Mouse (Mus musculus) lung, adult 2 months (tissue): ENCODE measurements around the gene Ptma. TPM values are rescaled to one million over a fixed set of nuclear protein-coding genes. Genes with fewer than 3 reads are reported as not detected.
A peak's percentile ranks its signal among the peaks of the same experiment; 100 is the strongest.
"Not testable (repeated sequence)": the region's sequence is repeated elsewhere in the genome, so short reads cannot be mapped to it uniquely, and the experiment has no call there.

Experiments
- DNase-seq: peaks from one replicate; pipeline ENCODE4 v3.0.0; 2022
- H3K4me1 ChIP-seq: fragments of 200-500 bp; 2 replicates; pipeline ENCODE4 v1.6.1; 2011; ENCODE audit warnings: low read length; ENCODE audit not compliant: control insufficient read depth, insufficient read depth
- H3K4me3 ChIP-seq: fragments of 200-500 bp; replicated peaks from 2 replicates; pipeline ENCODE3; 2011; ENCODE audit warnings: low read depth, mild to moderate bottlenecking, control low read depth, low read length; ENCODE audit errors: extremely low read depth
- CTCF ChIP-seq: fragments of 200-500 bp; IDR thresholded peaks from 2 replicates; pipeline ENCODE4 v1.5.1; 2011; ENCODE audit warnings: mild to moderate bottlenecking, low read length, control low read depth; ENCODE audit not compliant: insufficient read depth
- POLR2A ChIP-seq: fragments of 200-500 bp; IDR thresholded peaks from 2 replicates; pipeline ENCODE4 v1.6.1; 2011; ENCODE audit warnings: low read depth, mild to moderate bottlenecking, control low read depth, low read length, borderline replicate concordance; ENCODE audit errors: extremely low read depth
- WGBS: fragments of 180-500 bp; shearing (Covaris S2); methylation state at CpG from one replicate; pipeline ENCODE4 v1.1.7; 2018; 5-methylcytosine and 5-hydroxymethylcytosine counted together
- polyA plus RNA-seq: library from polyadenylated mRNA; depleted of rRNA; stranded (reverse); fragments of >200 nt; gene quantifications from 2 replicates; pipeline ENCODE4 v1.2.3, GENCODE M21; 2012

Gene Ptma
- polyA plus RNA-seq, 1 experiment = 751 TPM

DNA sequence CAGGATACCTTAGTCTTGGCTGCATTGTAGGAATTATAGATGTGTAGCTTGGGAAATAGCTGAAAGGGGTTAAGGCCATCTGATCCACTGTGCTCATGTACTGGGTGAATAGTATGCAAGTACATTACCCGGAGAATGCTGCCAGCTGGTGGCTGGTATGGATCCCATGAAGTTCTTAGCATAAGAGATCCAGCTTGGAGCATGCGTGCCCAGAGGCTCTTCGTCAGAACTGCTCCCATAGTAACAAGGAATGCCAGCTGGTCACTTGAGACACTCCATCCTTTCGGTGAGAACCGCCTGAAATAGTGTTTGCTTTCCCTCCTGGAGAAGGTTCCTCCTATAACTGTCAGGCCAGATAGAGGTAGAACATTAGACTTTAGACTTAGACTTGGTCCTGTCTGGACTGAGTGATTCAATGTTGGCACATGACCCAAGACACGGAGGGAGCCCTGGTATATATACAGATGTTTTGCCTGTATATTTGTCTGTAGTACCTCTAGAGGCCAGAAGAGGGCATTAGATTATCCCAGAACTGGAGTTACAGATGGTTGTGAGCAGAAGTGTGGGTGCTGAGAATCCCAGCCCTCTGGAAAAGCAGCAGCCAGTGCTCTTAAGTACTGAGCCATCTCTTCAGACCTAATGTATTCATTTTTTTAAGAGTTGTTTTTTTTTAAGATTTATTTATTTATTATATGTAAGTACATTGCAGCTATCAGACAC, 7.0 kb downstream of the Ptma start:
- WGBS = 67% methylated on average over 6 of the region's 6 CpGs
- TF ChIP-seq CTCF (0 out of 2 replicates have a peak, but pooled peaks have one; percentile 3), POLR2A (no peak)
- Histone ChIP-seq H3K4me3 (no peak overlapping the region), H3K4me1 (peaks cover 8% of the 10 kb centered on the region)
- DNase-seq = peak; percentile 25

DNA sequence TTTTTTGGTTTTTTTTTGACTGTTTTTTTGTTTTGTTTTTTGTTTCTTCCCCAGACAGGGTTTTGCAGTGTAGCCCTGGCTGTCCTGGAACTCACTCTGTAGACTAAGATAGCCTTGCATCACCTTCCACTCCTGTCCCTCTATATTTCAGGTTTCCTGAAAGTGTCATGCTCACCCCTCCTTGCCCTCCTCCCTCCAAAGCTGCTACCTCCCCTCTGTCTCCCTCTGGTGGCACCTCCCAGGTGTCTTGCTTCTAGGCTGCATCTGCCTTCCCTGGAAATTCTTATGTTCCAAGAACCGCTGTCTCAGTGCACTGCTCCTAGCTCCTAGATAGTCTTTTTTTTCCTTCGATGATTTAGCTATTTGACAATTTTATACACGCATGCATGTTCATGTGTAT, 11.9 kb downstream of the Ptma start:
- DNase-seq = no peak
- TF ChIP-seq POLR2A (no peak), CTCF (peak; percentile 41; the same call in 1 of the 2 replicates)
- 69% methylated on average over 3 of the region's 3 CpGs for WGBS
- Histone ChIP-seq H3K4me1 (no peaks in the 10 kb centered on the region), H3K4me3 (no peak overlapping the region)

DNA sequence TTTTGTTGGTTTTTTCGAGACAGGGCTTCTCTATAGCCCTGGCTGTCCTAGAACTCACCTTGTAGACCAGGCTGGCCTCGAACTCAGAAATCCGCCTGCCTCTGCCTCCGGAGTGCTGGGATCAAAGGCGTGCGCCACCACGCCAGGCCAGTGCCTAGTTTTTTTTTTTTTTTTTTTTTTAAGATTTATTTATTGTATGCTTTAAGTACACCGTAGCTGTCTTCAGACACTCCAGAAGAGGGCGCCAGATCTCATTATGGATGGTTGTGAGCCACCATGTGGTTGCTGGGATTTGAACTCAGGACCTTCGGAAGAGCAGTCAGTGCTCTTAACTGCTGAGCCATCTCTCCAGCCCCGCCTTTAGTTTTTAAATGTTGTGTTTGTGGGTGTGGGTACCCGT, 13.1 kb downstream of the Ptma start:
- DNase-seq, H3K4me1 ChIP-seq, H3K4me3 ChIP-seq: not testable (repeated sequence)
- 89% methylated on average over 12 of the region's 12 CpGs for WGBS

GRCm38 (mm10) chr1:86542584-86542983, 16.1 kb downstream of the Ptma start:
- H3K4me1 ChIP-seq = no peaks in the 10 kb centered on the region
- no peak for DNase-seq
- TF ChIP-seq POLR2A = no peak
- TF ChIP-seq CTCF = no peak
- no peak overlapping the region for H3K4me3 ChIP-seq
- WGBS = 77% methylated on average over 2 of the region's 2 CpGs

DNA sequence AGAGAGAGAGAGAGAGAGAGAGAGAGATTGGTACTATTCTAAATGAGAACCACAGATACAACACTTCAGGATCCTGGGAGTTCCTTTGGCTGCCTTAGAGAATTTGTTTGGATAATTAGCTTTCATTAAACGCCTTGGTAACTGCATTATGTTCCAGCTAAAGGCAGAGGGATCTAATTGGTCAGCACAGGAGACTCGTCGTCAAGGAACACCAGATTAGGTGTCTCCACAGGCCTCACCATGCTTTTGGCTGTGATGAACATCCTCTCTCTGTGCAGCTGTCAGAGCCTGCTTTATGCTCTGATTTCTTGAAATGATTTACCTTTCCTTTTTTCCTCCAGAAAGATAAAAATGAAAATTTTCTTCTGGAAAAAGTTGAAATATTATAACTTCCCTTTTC, 20.3 kb downstream of the Ptma start:
- Histone ChIP-seq H3K4me1 (no peaks in the 10 kb centered on the region), H3K4me3 (no peak overlapping the region)
- no peak for TF ChIP-seq POLR2A
- no peak for TF ChIP-seq CTCF
- WGBS = 80% methylated on average over 3 of the region's 3 CpGs
- no peak for DNase-seq

DNA sequence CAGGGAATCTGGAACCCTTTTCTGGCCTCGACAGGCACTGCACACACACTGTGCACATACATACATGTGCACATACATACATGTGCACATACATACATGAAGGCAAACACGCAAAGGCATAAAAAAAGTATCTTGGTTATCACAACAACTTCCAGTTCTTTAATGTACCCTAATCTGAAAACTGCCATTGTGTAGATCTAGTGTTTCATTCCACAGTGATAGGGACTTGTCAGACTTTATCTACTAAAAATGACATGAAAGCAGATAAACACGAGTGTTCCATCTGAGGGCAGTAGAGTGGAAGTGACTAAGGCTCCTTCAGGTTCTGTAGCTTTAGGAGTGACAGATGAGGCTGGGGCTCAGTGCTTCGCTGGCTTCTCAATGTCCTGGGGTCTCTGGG, 24.8 kb downstream of the Ptma start:
- Histone ChIP-seq H3K4me3 (no peak overlapping the region), H3K4me1 (no peaks in the 10 kb centered on the region)
- no peak for TF ChIP-seq POLR2A
- DNase-seq = no peak
- WGBS = 80% methylated on average over 4 of the region's 4 CpGs

DNA sequence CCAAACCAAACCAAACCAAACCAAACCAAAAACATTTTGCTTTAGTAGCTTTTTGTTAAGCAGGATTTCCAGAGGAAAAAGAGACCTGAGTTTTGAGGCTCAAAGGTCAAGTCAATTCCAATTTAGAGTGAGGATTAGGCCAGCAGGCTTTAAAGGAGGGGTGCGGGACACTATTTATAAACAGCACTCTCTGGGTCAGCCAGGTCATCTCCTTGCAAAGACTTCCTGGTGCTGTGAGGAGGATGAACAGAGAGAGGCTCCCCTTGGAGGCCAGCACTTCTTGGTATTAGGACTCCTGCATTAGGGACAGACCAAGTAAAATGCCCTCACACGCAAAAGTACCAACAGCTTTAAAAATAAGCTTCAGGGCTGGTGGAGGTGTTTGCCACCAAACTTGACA, 25.4 kb downstream of the Ptma start:
- TF ChIP-seq CTCF (no peak), POLR2A (no peak)
- WGBS = 60% methylated on average over 2 of the region's 2 CpGs
- Histone ChIP-seq H3K4me1 (no peaks in the 10 kb centered on the region), H3K4me3 (no peak overlapping the region)
- no peak for DNase-seq

DNA sequence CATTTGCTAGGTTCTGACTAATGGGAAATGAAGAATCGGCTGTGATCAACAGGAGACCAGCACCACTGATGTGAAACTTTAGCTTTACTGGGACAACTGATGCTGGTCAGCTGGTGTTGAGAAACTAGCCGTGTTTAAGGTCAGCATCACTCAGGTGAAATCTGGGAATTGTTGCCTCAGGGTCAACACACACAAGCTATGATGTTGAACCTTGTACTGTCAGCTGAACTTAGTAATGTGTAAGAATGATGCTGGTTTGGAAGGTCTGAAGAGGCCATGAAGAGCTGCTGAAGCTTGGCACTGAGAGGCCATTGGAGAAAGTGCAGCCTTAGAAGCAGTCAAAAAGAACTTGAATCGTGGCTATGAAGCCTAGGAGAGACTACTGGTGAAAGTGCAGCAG, 29.1 kb downstream of the Ptma start:
- H3K4me3 ChIP-seq = no peak overlapping the region
- TF ChIP-seq POLR2A = no peak
- no peak for TF ChIP-seq CTCF
- H3K4me1 ChIP-seq = no peaks in the 10 kb centered on the region
- 90% methylated on average over 3 of the region's 3 CpGs for WGBS
- no peak for DNase-seq

DNA sequence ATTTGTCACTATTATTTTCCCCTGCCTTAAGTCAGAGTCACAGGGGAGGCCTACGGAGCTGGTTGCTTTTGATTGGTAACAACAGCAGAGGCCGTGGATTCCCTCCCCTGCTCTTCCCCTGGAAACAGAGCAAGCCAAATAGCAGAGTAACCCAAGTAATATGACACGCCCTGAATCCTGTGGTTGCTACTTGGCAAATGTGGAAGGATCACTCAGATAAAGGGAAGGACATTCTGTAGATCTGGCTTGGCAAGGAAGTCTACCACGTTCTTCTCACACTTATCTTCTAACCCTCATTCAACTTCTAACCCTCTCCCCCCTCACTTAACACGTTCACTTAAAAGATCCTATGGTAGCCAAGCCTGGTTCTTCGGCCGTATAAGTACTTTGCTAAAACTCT, 31.3 kb downstream of the Ptma start:
- Histone ChIP-seq H3K4me3 (no peak overlapping the region), H3K4me1 (no peaks in the 10 kb centered on the region)
- no peak for DNase-seq
- TF ChIP-seq POLR2A = no peak
- TF ChIP-seq CTCF = no peak
- 54% methylated on average over 7 of the region's 7 CpGs for WGBS

- H3K4me1 ChIP-seq = no peaks in the 10 kb centered on the region
- no peak overlapping the region for H3K4me3 ChIP-seq
- no peak for DNase-seq
- TF ChIP-seq CTCF = no peak
- no peak for TF ChIP-seq POLR2A
- 85% methylated on average over 3 of the region's 3 CpGs for WGBS
These were observed 32.7 kb downstream of the Ptma start for GRCm38 (mm10) chr1:86559232-86559631.
